Mouse (Mus musculus) ES-E14 (cell line): ENCODE data around the gene Fndc7. TPM values are rescaled to one million over a fixed set of nuclear protein-coding genes. Genes with fewer than 3 reads are reported as not detected.

Experiments
- DNase-seq: peaks from one replicate; pipeline ENCODE4 v3.0.0-alpha.2; 2013; ENCODE audit warnings: low read depth, low spot score
- H3K27ac ChIP-seq: 2 replicates; pipeline ENCODE4 v1.5.1; 2012; ENCODE audit warnings: low read depth, mild to moderate bottlenecking, low read length, moderate library complexity, mixed read lengths; ENCODE audit not compliant: poor library complexity, insufficient read depth, severe bottlenecking
- H3K36me3 ChIP-seq: 2 replicates; pipeline ENCODE4 v1.6.1; 2012; ENCODE audit warnings: mild to moderate bottlenecking, low read length, moderate library complexity, mixed read lengths; ENCODE audit not compliant: control insufficient read depth, poor library complexity, insufficient read depth, severe bottlenecking
- H3K4me1 ChIP-seq, 2 experiments: fragments of 150-350 bp in 1 of 2; sonication (generic) in 1 of 2; 2 replicates each; pipeline ENCODE4 v1.6.1; 2012; ENCODE audit warnings: low read length in 2 of 2, mild to moderate bottlenecking in 1 of 2, mixed read lengths in 1 of 2; ENCODE audit not compliant: control insufficient read depth in 2 of 2, insufficient read depth in 2 of 2, poor library complexity in 1 of 2
- H3K4me3 ChIP-seq, 2 experiments: fragments of 150-350 bp in 1 of 2; sonication (generic) in 1 of 2; 2 replicates each; pipeline ENCODE4 v1.5.1; 2012; ENCODE audit warnings: low read length in 2 of 2, low read depth in 1 of 2, mild to moderate bottlenecking in 1 of 2, mixed read lengths in 1 of 2; ENCODE audit not compliant: insufficient read depth in 1 of 2, poor library complexity in 1 of 2, severe bottlenecking in 1 of 2
- H3K9ac ChIP-seq: 2 replicates; pipeline ENCODE4 v1.6.1; 2012; ENCODE audit warnings: low read depth, mild to moderate bottlenecking, low read length, mixed read lengths; ENCODE audit not compliant: poor library complexity, insufficient read depth, severe bottlenecking
- H3K9me3 ChIP-seq: fragments of 150-350 bp; sonication (generic); 2 replicates; pipeline ENCODE4 v1.6.1; 2012; ENCODE audit warnings: low read depth, mild to moderate bottlenecking, low read length; ENCODE audit not compliant: control insufficient read depth, insufficient read depth
- CHD2 ChIP-seq: IDR thresholded peaks from 2 replicates; pipeline ENCODE4 v1.6.1; 2014; ENCODE audit warnings: mild to moderate bottlenecking, low read depth, low read length, inconsistent platforms
- HCFC1 ChIP-seq: IDR thresholded peaks from 2 replicates; pipeline ENCODE4 v1.6.1; 2012; ENCODE audit warnings: low read length, inconsistent platforms, borderline replicate concordance; ENCODE audit not compliant: insufficient read depth
- MAFK ChIP-seq: IDR thresholded peaks from 2 replicates; pipeline ENCODE4 v1.6.1; 2014; ENCODE audit warnings: mild to moderate bottlenecking, low read depth, low read length, inconsistent platforms; ENCODE audit not compliant: insufficient read depth
- ZC3H11A ChIP-seq: IDR thresholded peaks from 2 replicates; pipeline ENCODE4 v1.6.1; 2012; ENCODE audit warnings: low read depth, mild to moderate bottlenecking, inconsistent platforms, low read length, borderline replicate concordance
- ZNF384 ChIP-seq: IDR thresholded peaks from 2 replicates; pipeline ENCODE4 v1.6.1; 2012; ENCODE audit warnings: low read depth, low read length, inconsistent platforms
- in situ Hi-C, 2 experiments: fragments of 600-800 bp; cut with MboI; formaldehyde crosslinking; loops; one replicate each; pipeline ENCODE4 v1.15.1; 2025; ENCODE audit warnings: low sequenced_read_pairs in 2 of 2, inconsistent platforms in 1 of 2; ENCODE audit not compliant: unreplicated experiment in 2 of 2
- total RNA-seq: library from RNA; depleted of rRNA; stranded (reverse); fragments of 300-350 nt; gene quantifications from 2 replicates; pipeline ENCODE4 v1.2.3, GENCODE M21; 2012

Gene Fndc7
- total RNA-seq, 1 experiment: 0.09 TPM

DNA sequence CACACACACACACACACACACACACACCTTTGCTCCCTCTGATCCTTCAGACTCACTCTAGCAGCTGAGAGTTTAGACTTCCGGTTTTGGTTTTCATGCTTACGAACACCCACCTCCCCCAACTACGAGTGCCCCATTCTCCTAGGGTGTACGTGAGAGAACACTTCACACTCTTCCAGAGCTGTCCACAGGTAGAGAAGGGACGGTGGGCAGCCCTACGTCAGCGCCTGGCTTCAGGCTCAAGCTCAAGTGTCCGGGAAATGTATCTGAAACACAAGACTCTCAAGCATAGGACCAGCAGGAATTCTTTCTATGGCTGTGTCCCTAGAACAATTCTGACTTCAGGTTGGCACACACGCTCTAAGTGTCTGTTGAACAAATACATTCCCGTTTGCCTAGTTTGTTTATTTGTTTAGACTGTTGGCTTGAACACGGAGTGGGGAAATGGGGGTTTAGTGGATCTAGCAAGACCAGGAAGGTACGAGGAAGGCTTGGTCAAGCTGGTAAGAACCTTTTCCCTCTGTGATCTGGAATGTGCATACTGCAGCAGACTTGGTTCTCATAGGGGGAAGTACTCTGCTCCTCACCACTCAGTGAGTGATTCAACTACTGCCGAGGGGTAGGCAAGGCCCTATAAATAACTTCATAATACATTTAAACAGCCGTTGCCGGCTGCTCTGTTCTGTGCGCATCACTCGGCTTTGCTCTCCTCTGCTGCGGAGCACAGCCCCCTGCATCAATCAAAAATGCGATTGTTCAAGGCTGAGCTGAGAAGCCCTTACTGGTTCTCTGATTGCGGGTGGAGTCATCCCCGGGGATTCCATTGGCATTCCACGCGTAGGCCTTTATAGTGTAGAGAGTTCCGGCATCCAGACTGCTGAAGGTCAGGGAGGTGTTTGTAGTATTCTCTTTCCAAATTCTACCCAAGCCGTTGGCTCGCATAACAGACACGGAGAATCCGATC lies 9.0 kb downstream of the Fndc7 start:
- in situ Hi-C loops: no loop called here
- Histone ChIP-seq H3K27ac (no peak overlapping the region), H3K9ac (no peak overlapping the region), H3K4me1 (peaks cover 1 to 9% of the 10 kb centered on the region in 2 experiments; a peak in 1 of 4 replicates), H3K4me3 (peak overlapping the region in 1 of 2 experiments; percentile 22; a peak in 2 of 4 replicates), H3K9me3 (no peaks in the 10 kb centered on the region), H3K36me3 (no peaks in the 10 kb centered on the region)
- no peak for TF ChIP-seq MAFK
- TF ChIP-seq CHD2: no peak
- TF ChIP-seq ZNF384: no peak
- TF ChIP-seq HCFC1: no peak
- TF ChIP-seq ZC3H11A: no peak
- peak; percentile 49 for DNase-seq

GRCm38 (mm10) chr3:108879836-108880435 lies 9.9 kb downstream of the Fndc7 start:
- Histone ChIP-seq H3K4me3 (no peak overlapping the region), H3K9me3 (no peaks in the 10 kb centered on the region), H3K27ac (no peak overlapping the region), H3K9ac (no peak overlapping the region), H3K4me1 (peaks cover 1 to 8% of the 10 kb centered on the region in 2 experiments; a peak in 1 of 4 replicates), H3K36me3 (no peaks in the 10 kb centered on the region)
- TF ChIP-seq ZC3H11A (no peak), HCFC1 (no peak), CHD2 (no peak), ZNF384 (no peak), MAFK (no peak)
- DNase-seq: no peak
- in situ Hi-C loops: no loop called here

DNA sequence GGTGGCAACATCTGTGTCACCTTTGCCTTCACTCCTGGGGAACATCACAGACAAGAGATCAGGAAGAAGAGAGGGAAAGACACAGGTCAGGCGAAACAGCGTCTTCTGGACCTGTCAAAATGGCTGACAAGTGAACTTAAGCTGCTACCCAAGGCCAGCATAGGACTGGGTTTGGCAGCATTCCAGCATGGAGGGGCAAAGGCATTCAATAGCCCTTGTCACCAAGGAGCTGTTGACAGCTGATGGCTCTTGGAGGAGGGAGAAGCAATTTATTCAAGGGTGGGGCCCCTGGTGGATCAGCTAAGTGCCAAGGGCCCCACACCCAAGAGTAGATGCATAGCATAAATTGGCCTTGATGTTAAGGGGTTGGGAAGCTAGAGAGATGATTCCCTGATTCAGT lies 10.7 kb downstream of the Fndc7 start:
- TF ChIP-seq CHD2 (no peak), ZC3H11A (no peak), HCFC1 (no peak), MAFK (no peak), ZNF384 (no peak)
- Histone ChIP-seq H3K9ac (no peak overlapping the region), H3K36me3 (no peaks in the 10 kb centered on the region), H3K27ac (no peak overlapping the region), H3K4me3 (no peak overlapping the region), H3K4me1 (peaks cover 1 to 5% of the 10 kb centered on the region in 2 experiments; a peak in 1 of 4 replicates), H3K9me3 (no peaks in the 10 kb centered on the region)
- no peak for DNase-seq
- in situ Hi-C loops: no loop called here

DNA sequence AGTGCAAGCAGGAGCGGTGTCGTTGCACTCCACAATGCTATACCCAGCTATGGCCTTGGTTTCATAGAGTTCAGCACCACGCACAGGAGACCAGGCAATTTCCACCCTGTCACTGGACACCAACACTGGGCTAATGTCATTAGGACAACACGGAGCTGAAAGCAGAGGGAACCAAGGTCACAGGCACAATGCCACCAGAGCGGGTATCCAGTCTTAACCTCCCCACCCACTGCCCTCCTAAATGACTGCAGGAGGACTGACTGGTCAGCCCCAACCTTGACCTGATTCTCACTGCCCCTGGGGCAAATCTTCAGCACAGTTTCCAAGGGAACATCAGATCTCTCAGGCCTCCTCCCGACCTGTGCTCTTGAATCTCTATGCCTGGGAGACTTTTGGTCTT lies 19.2 kb downstream of the Fndc7 start:
- Histone ChIP-seq H3K9me3 (no peaks in the 10 kb centered on the region), H3K9ac (no peak overlapping the region), H3K27ac (no peak overlapping the region), H3K36me3 (no peaks in the 10 kb centered on the region), H3K4me1 (no peaks in the 10 kb centered on the region), H3K4me3 (no peak overlapping the region)
- no peak for DNase-seq
- in situ Hi-C loops: no loop called here
- TF ChIP-seq ZNF384 (no peak), CHD2 (no peak), HCFC1 (no peak), ZC3H11A (no peak), MAFK (no peak)
